Mouse (Mus musculus) midbrain, embryonic 16.5 days (tissue): ENCODE measurements around the gene Lrrc74a. TPM values are rescaled to one million over a fixed set of nuclear protein-coding genes. Genes with fewer than 3 reads are reported as not detected.

Source experiments
- ATAC-seq: fragments of 200-750 bp; cut with Nextera tagmentation; 2 replicates; pipeline ENCODE4 v1.8.0; 2017; ENCODE audit warnings: moderate TSS enrichment
- H3K27ac ChIP-seq: fragments of 300-500 bp; sonication (generic); 2 replicates; pipeline ENCODE4 v1.5.1; 2014; ENCODE audit warnings: mild to moderate bottlenecking, low read length, mixed read lengths
- H3K27me3 ChIP-seq: fragments of 300-500 bp; sonication (generic); 2 replicates; pipeline ENCODE4 v1.6.1; 2014; ENCODE audit warnings: low read depth, low read length, mixed read lengths; ENCODE audit not compliant: control insufficient read depth, insufficient read depth
- H3K36me3 ChIP-seq: fragments of 300-500 bp; sonication (generic); 2 replicates; pipeline ENCODE4 v1.6.1; 2014; ENCODE audit warnings: mild to moderate bottlenecking, low read length, moderate library complexity, mixed read lengths; ENCODE audit not compliant: control insufficient read depth, insufficient read depth
- H3K4me1 ChIP-seq: fragments of 300-500 bp; sonication (generic); 2 replicates; pipeline ENCODE4 v1.6.1; 2014; ENCODE audit warnings: mild to moderate bottlenecking, low read length, mixed read lengths; ENCODE audit not compliant: control insufficient read depth, insufficient read depth
- H3K4me2 ChIP-seq: fragments of 300-500 bp; sonication (generic); 2 replicates; pipeline ENCODE4 v1.6.1; 2014; ENCODE audit warnings: mild to moderate bottlenecking, low read length, mixed read lengths
- H3K4me3 ChIP-seq: fragments of 300-500 bp; sonication (generic); 2 replicates; pipeline ENCODE4 v1.5.1; 2014; ENCODE audit warnings: low read depth, mild to moderate bottlenecking, low read length, moderate library complexity, mixed read lengths
- H3K9ac ChIP-seq: fragments of 300-500 bp; sonication (generic); 2 replicates; pipeline ENCODE4 v1.6.1; 2014; ENCODE audit warnings: low read depth, low read length, mixed read lengths
- H3K9me3 ChIP-seq: fragments of 300-500 bp; sonication (generic); replicated peaks from 2 replicates; pipeline ENCODE4 v1.6.1; 2014; ENCODE audit warnings: mild to moderate bottlenecking, low read length, mixed read lengths; ENCODE audit not compliant: control insufficient read depth, poor library complexity, severe bottlenecking
- whole genome bisulfite sequencing: fragments of 180-500 bp; shearing (Covaris S2); extraction: QIAGEN DNeasy Blood & Tissue Kit; methylation state at CpG from one replicate; pipeline ENCODE4 v1.1.7; 2014; 5-methylcytosine and 5-hydroxymethylcytosine counted together
- polyA plus RNA-seq: library from polyadenylated mRNA; unstranded; fragments of >200 nt; fragmentation: Nextera tagmentation; extraction: Ambion mirVana; gene quantifications from 2 replicates; pipeline ENCODE4 v1.2.1, GENCODE M21; 2015

Gene Lrrc74a
- polyA plus RNA-seq, 1 experiment from 2014 or later: not detected

- no peak overlapping the region for H3K4me3 ChIP-seq
- H3K9ac ChIP-seq: no peak overlapping the region
- WGBS: 20% methylated on average over 6 of the region's 6 CpGs
- no peaks in the 10 kb centered on the region for H3K36me3 ChIP-seq
- H3K27me3 ChIP-seq: no peaks in the 10 kb centered on the region
- peak overlapping the region; percentile 1; the same call in 1 of the 2 replicates for H3K27ac ChIP-seq
- no peak overlapping the region for H3K4me2 ChIP-seq
- peaks cover 17% of the 10 kb centered on the region for H3K4me1 ChIP-seq
- no peaks in the 10 kb centered on the region for H3K9me3 ChIP-seq
- ATAC-seq: peak; percentile 29; the same call in 1 of the 2 replicates
Measured at GRCm38 (mm10) chr12:86790100-86790848, 56.1 kb downstream of the Lrrc74a start.

GRCm38 (mm10) chr12:86790849-86791127 is 56.6 kb downstream of the Lrrc74a start:
- Histone ChIP-seq H3K4me1 (peaks cover 17% of the 10 kb centered on the region), H3K9me3 (no peaks in the 10 kb centered on the region), H3K27me3 (no peaks in the 10 kb centered on the region), H3K4me3 (no peak overlapping the region), H3K27ac (no peak overlapping the region), H3K4me2 (no peak overlapping the region), H3K9ac (no peak overlapping the region), H3K36me3 (no peaks in the 10 kb centered on the region)
- WGBS: 19% methylated on average over 2 of the region's 2 CpGs
- no peak for ATAC-seq

DNA sequence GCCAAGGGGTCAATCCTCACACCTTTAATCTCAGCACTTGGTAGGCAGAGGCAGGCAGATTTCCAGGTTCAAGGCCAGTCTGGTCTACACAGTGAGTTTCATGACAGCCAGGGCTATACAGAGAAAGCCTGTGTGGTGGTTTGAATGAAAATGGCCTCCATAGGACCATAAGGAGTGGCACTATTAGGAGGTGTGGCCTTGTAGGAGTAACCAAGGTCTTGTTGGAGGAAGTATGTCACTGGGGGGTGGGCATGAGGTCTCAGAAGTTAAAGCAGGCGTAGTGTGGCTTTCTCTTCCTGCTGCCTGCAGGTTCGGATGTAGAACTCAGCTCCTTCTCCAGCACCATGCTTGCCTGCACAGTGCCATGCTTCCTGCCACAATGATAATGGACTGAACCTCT is 57.8 kb downstream of the Lrrc74a start:
- WGBS: 95% methylated on average over 2 of the region's 2 CpGs
- ATAC-seq: no peak
- H3K9ac ChIP-seq: no peak overlapping the region
- H3K4me1 ChIP-seq: peaks cover 12% of the 10 kb centered on the region
- no peak overlapping the region for H3K4me2 ChIP-seq
- no peaks in the 10 kb centered on the region for H3K27me3 ChIP-seq
- H3K36me3 ChIP-seq: no peaks in the 10 kb centered on the region
- H3K4me3 ChIP-seq: no peak overlapping the region
- no peak overlapping the region for H3K27ac ChIP-seq
- H3K9me3 ChIP-seq: no peaks in the 10 kb centered on the region

DNA sequence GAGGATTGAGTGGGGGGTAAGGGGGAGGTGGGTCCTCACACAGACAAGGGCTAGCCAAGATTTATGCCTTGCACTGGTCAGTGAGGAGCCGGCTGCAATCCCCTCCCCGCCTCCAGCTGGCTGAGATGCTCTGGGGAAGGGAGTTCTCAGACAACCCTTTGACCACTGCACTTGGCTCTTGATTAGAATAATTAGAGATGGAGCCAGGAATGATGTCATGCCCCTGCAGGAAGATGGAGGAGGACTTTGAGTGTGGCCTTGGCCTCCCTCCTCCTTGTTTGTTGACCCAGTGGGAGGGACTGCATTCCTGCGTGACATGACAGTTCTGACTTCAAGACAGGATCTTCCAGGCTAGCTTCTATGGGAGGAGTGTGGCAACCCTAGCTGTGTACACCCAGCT is 59.7 kb downstream of the Lrrc74a start:
- H3K4me3 ChIP-seq: no peak overlapping the region
- no peak overlapping the region for H3K27ac ChIP-seq
- no peak overlapping the region for H3K4me2 ChIP-seq
- no peak overlapping the region for H3K9ac ChIP-seq
- no peak for ATAC-seq
- no peaks in the 10 kb centered on the region for H3K36me3 ChIP-seq
- 60% methylated on average over 3 of the region's 3 CpGs for WGBS
- H3K27me3 ChIP-seq: no peaks in the 10 kb centered on the region
- no peaks in the 10 kb centered on the region for H3K9me3 ChIP-seq
- peaks cover 14% of the 10 kb centered on the region for H3K4me1 ChIP-seq

DNA sequence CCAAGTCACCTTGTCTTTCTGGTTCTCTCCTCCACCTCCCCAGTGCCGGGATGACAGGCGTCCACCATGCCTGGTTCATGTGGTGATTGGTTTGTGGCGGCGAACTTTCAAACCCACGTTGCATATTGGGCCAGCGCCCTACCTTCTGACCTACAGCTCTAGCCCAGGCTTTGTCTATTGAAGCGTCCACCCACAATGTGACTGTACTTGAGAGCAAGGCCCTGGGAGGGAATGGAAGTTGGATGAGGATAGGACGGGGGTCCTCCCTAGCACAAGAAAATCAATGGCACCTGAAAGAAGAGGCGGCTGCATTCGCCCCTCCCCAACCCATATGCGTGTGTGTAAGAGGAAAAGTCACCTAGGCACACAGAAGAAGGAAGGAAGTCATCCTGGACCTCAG is 60.2 kb downstream of the Lrrc74a start:
- no peak for ATAC-seq
- Histone ChIP-seq H3K4me1 (peaks cover 19% of the 10 kb centered on the region), H3K27me3 (no peaks in the 10 kb centered on the region), H3K9ac (no peak overlapping the region), H3K27ac (no peak overlapping the region), H3K4me2 (no peak overlapping the region), H3K9me3 (no peaks in the 10 kb centered on the region), H3K36me3 (no peaks in the 10 kb centered on the region), H3K4me3 (no peak overlapping the region)
- WGBS: 92% methylated on average over 11 of the region's 11 CpGs

- H3K27ac ChIP-seq: peak overlapping the region; percentile 63
- H3K36me3 ChIP-seq: no peaks in the 10 kb centered on the region
- H3K27me3 ChIP-seq: no peaks in the 10 kb centered on the region
- peak; percentile 64 for ATAC-seq
- H3K4me1 ChIP-seq: peaks cover 21% of the 10 kb centered on the region
- peak overlapping the region; percentile 40; the same call in 1 of the 2 replicates for H3K9ac ChIP-seq
- no peak overlapping the region for H3K4me2 ChIP-seq
- H3K4me3 ChIP-seq: no peak overlapping the region
- H3K9me3 ChIP-seq: no peaks in the 10 kb centered on the region
- 60% methylated on average over 7 of the region's 7 CpGs for WGBS
Measured at GRCm38 (mm10) chr12:86795076-86795837, 61.1 kb downstream of the Lrrc74a start.

- peak overlapping the region; percentile 63 for H3K27ac ChIP-seq
- H3K4me3 ChIP-seq: no peak overlapping the region
- H3K4me1 ChIP-seq: peaks cover 25% of the 10 kb centered on the region
- H3K27me3 ChIP-seq: no peaks in the 10 kb centered on the region
- H3K4me2 ChIP-seq: no peak overlapping the region
- H3K36me3 ChIP-seq: no peaks in the 10 kb centered on the region
- ATAC-seq: peak; percentile 50
- WGBS: 5% methylated on average over 4 of the region's 4 CpGs
- peak overlapping the region; percentile 40; the same call in 1 of the 2 replicates for H3K9ac ChIP-seq
- H3K9me3 ChIP-seq: no peaks in the 10 kb centered on the region
Measured at GRCm38 (mm10) chr12:86795838-86796232, 61.7 kb downstream of the Lrrc74a start.

DNA sequence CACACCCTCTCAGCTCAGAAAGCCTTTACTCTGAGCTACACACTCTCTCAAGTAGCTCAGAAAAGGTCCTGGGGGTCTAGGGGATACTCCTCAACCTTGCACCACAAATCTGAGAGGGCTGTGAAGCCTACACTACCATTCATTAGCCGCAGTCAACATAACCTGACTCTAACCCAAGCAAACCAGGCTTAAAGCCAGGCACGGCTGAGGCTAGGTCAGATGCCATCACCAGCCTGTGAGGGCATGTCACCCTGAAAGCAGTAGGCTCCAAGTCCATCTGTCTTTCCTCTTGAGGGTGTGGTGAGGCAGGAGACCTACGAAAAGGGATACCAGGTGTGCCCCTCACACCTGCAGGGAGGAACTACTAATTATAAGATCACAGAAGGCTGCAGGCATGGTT is 62.2 kb downstream of the Lrrc74a start:
- Histone ChIP-seq H3K4me2 (no peak overlapping the region), H3K27ac (no peak overlapping the region), H3K4me1 (peaks cover 30% of the 10 kb centered on the region), H3K9ac (peak overlapping the region; percentile 10; the same call in 1 of the 2 replicates), H3K27me3 (no peaks in the 10 kb centered on the region), H3K9me3 (no peaks in the 10 kb centered on the region), H3K36me3 (no peaks in the 10 kb centered on the region), H3K4me3 (no peak overlapping the region)
- whole genome bisulfite sequencing: 79% methylated on average over 3 of the region's 3 CpGs
- ATAC-seq: no peak

DNA sequence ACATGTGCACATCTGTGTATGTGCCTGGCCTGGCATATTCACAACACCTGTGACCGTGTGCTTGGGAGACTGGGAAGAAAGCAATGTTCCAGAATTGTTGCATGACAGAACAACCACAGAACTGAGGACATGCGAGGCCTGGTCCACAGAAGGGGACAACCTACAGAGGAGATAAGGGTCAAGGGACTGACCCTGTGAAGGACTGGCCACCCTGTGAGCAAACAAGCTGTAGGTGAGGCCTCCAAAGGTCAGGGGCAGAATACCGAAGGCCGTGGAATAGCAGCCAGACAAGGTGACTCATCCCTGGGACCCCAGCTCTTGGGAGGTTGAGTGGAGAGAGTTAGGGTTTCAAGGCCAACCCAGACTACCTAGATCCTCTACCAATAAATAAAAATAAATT is 63.6 kb downstream of the Lrrc74a start:
- Histone ChIP-seq H3K4me2 (no peak overlapping the region), H3K36me3 (no peaks in the 10 kb centered on the region), H3K27me3 (no peaks in the 10 kb centered on the region), H3K4me1 (peaks cover 44% of the 10 kb centered on the region), H3K9ac (no peak overlapping the region), H3K4me3 (no peak overlapping the region), H3K9me3 (no peaks in the 10 kb centered on the region), H3K27ac (no peak overlapping the region)
- 89% methylated on average over 4 of the region's 4 CpGs for WGBS
- ATAC-seq: no peak
